Mouse (Mus musculus) kidney, adult 2 months (tissue): ENCODE results near the gene Chst14.

ENCODE experiments used
- CTCF ChIP-seq: fragments of 200-500 bp; conservative IDR thresholded peaks from 2 replicates; pipeline ENCODE4 v1.5.1; 2011; ENCODE audit warnings: low read depth, mild to moderate bottlenecking, control low read depth, low read length, moderate library complexity, mixed read lengths; ENCODE audit not compliant: insufficient read depth, insufficient read length
- POLR2A ChIP-seq: fragments of 200-500 bp; IDR thresholded peaks from one replicate; pipeline ENCODE4 v1.6.1; 2011; ENCODE audit warnings: low read depth, low read length, control low read depth

DNA sequence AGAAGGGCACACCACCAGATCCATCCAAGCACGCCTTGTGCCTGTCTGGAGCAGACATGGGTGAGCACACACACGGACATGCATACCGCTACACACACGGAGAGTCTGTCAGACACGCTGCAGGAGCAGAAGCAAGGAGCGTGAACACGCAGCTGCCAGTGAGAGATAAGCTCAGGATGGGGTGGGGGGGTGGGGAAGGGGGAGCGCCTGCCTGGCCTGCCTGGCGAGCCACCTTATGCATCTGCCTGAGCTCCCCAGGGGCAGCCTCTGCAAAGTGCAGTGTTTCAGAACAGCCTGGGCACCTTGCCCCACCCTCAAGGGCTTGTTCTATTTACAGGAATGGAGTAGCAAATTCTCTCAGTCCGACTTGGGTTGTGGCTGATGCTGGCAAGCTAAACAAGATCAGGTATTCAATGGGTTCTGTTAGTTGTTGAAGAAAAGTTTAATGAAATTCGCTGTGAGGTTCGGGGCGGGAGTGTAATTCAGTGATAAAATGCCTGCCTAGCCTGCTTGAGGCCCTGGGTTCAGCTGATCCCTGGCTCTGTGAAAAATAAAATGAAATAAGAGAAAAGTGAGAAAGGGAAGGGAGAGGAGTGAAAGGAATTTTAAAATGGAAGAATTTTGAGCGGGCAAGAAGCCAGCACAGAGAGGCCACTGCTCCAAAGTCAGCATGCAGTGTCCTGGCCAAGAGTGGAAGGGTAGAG is 38.3 kb upstream of the Chst14 start:
- no peak for TF ChIP-seq CTCF
- TF ChIP-seq POLR2A: no peak
